Mouse (Mus musculus) retina, postnatal 7 days (tissue): ENCODE measurements around the gene 2810021J22Rik.
"Not testable (repeated sequence)": the region's sequence is repeated elsewhere in the genome, so short reads cannot be mapped to it uniquely, and the experiment has no call there.

Experiments
- DNase-seq: peaks from one replicate; pipeline ENCODE4 v3.0.0-alpha.2; 2012; ENCODE audit warnings: low read depth, low spot score

Gene 2810021J22Rik

DNA sequence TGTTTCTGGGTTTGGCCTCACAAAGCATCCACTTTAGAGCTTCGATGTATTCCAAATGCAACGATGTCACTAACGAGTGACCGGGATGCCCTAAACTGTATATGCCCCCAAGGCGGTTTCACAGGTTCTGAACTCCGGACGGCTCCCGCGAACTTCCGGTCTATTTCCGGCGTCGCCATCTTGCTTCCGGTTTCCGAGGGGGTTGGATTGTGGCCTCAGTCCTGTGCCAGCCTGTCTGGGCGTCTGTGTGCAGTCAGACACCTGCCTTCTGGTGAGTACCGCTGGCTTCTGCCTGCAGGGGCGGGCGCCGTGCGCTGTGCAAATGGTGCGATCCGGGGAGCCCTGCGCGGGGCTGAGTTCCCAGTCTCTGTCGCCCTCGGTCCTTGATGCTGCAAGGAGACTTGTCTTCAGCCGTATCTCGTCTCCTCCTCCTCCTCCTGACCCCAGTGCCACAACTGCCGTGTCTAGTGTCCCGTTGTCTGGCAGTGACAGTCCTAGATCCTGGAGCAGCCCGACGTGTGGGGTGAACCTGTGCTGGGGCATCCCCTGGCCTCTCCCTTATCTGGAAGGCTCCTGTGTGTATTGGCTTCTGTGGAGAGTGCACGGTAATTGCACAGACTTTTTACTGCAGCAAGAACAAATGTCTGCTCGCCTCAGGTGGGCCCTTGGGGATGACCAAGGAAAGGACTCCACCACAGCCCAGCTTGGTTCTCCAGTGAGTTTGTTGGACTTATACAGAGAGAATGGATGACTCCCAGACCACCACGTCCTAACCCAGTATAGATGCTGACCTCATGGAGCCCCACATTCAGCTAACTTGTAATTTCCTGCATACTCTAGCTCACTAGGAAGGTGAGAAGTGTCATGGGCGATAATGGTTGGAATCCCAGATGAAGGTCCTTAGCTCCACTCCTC, at the start of gene 2810021J22Rik:
Gene 2810021J22Rik (plus strand): TSS at position 178 of the 915 bp plus-strand sequence.
- DNase-seq: peak; percentile 65

DNA sequence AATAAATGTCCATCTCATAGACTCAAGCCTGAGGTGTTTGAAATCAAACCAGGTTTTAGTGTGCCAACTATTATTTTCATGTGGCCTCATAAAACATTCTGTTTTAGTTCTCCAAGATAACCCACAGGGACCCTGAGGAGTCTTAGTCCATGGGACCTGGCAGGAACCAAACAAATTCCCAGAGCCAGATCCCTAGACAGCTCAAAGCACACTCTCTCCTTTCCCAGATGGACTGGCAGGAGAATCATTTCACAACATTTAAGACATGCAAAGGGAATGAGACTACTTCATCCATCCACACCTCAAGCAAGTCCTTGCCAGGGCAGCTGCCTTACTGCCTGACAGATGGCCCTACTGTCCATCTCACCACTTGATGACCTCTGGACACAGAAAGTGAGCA, 38.1 kb upstream of the 2810021J22Rik start, which contains the start of gene Olfr312:
Gene Olfr312 (plus strand): TSS at position 301 of the 400 bp plus-strand sequence.
- DNase-seq: not testable (repeated sequence)

GRCm38 (mm10) chr11:58829764-58830163, 37.3 kb upstream of the 2810021J22Rik start:
- no peak for DNase-seq

- DNase-seq: not testable (repeated sequence)
These were observed 34.5 kb upstream of the 2810021J22Rik start for GRCm38 (mm10) chr11:58832541-58832940.

- not testable (repeated sequence) for DNase-seq
These were observed 28.1 kb upstream of the 2810021J22Rik start, which contains the start of gene Olfr311 for GRCm38 (mm10) chr11:58838951-58839350. Olfr311 (plus strand) TSS chr11:58839251.

DNA sequence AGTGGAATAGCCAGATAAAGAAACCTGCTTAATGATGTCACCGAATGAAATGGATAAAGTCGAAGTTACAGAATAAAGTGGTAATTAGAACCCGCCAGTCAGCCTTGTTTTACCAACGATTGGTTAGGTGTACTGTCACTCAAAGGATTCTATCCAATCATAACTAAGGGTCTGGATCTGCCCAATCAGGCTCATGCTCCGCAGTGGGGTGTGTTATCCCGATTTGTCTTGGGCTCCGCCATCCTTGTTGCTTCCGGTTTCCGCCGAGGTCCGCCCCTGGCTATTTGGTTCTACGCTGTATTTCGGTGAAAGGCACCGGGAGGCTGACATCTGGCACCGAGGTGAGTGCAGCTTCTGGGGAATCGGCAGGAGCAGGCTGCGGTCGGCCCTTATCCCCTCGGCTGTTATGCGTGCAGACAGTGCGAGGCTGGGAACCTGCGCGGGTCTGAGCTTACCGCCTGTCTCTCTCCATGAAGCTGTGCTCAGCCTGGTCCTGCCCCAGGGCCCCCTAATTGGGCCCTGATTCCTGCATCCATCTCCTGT, 20.0 kb upstream of the 2810021J22Rik start, which contains the start of gene Gm12258:
Gene Gm12258 (plus strand): TSS at position 240 of the 543 bp plus-strand sequence.
- DNase-seq: peak; percentile 100

DNA sequence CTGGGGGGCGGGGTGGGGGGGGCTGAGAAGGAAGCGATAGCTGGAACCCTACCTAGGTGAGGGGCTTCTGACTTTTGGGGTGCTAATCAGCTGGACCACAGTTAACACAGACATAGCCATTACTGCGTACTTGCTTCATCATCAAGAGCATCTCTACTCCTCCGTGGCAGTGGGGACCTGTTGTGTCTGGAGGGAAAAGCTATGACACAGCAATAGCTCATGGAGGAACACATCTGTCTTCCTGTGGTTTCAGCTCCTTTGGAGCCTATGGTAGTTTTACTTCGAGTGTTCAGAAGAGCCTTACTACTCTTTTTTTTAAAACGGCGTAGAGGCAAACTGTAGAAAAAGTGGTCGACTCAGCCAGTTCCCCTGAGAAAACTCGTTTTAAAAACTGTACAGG, 19.4 kb upstream of the 2810021J22Rik start:
- no peak for DNase-seq

DNA sequence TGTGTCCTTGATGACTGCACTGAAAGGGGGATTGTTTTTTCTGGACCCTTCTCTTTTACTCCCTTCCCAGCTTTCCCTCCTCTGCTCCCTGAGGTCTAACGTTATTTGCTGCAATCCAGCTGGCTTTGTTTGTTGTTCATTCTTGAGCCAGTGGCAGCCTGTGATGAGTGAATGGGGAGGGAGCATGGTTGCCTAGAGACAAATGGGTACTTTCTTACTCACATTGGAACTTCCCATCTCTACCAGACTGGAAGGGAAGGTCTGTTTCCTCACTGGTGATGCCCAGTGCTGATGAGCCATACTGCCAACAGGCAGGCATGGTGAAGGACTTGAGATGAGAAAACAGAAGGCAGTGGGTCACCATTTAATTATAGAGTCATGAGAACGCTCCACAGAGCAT, 17.3 kb upstream of the 2810021J22Rik start:
- DNase-seq: no peak

DNA sequence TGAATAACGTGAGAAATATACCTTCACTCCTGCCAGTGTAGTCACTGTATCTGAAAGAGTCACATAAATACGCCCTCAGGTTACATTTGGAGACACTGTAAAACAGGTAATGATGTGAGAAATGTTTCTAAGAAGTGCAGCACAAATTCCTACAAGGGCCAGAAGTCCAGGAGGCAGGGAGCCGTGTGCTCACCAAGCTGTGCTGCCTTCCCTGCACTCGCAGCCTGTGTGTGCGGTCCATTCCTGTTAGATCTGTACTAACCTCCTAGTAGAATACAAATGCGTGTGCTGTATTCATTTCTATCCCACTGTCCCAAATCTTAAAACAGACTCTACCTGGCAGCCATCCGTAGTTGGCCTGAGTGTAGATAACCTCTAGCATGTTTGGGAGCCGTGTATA, 6.3 kb upstream of the 2810021J22Rik start:
- no peak for DNase-seq

- DNase-seq: no peak
These were observed 926 bp downstream of the 2810021J22Rik start for GRCm38 (mm10) chr11:58867954-58868330.

GRCm38 (mm10) chr11:58870961-58871360, 3.9 kb downstream of the 2810021J22Rik start:
- DNase-seq: no peak

GRCm38 (mm10) chr11:58883756-58884155, 16.7 kb downstream of the 2810021J22Rik start:
- no peak for DNase-seq

- no peak for DNase-seq
These were observed 23.5 kb downstream of the 2810021J22Rik start for GRCm38 (mm10) chr11:58890511-58890910.

GRCm38 (mm10) chr11:58894456-58894855, 27.4 kb downstream of the 2810021J22Rik start:
- no peak for DNase-seq

DNA sequence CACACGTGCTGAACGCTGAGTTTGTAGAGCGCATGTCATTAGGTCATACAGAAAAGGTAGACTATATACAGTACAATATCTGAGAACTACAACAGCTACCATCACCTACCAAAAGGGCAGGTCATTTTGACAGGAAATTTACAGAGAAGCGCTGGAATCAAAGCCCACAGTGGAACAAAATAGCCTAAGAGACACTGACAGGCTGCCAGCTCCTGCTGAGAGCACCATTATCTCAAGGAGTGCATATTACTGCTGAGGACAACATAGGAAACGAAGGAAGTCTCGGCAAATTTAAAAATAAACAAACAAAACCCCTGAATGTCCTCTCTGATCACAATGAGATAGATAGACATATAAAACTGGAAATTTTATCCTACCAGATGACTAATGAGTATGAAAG, 30.5 kb downstream of the 2810021J22Rik start:
- DNase-seq: no peak

DNA sequence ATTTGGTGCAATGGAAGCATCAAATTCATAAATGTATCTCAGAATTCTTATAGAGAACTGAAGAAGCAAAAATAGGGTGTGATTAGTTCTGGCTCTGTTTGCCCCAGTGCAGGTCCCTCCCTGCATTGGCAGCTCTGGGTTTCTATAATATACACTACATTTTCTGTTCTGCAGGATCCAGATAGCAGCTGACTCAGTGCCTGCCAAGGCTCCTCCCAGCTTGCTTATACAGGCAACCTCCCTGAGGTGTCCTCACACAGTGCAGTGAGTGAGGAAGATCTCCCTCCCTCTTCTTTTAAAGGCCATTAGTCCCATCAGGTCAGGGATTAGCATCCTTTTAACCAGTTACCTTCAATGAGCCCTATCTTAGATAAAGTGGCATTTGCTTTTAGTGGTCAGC, 34.1 kb downstream of the 2810021J22Rik start:
- DNase-seq: no peak

DNA sequence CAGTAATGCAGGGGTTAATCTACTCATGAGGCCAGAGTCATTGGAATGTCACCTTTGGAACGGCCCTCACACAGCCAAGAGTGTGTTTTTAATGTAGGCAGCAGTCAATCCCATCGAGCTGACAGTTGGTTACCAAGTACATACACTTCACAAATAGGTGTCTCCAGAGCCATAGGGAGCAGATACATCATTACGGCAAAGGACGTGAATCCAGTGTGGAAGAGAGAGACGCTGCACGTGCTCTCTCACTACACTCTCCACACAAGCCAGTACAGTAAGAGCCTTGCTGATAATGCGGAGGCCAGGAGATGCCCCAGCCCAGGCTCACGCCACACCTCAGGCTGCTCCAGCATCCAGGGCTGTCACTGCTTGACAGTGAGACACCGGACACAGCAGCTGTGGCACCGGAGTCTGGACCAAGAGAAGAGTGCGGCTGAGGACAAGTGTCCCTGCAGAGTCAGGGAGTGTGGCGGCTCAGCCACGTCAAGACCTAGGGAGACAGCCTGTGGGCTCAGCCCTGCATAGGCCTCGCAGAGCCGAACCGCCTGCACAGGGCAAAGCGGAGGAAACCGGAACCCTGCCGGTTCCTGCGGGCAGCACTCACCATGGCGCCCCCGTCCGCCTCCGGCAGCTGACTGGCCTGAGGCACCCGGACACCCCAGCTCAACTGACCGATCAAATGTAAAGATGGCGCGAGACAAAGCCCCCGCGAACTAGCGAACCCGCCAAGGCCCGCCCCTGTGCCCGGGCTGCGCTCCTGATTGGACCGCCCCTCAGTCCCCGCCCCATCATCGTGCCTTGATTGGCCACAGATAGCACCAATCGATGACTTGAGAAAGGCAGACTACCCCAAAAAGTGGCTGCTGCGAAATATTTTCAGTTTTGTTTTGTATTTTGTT, 36.7 kb downstream of the 2810021J22Rik start, which contains the start of gene Zfp39:
Gene Zfp39 (minus strand): TSS at position 715 of the 899 bp plus-strand sequence.
- DNase-seq: peak; percentile 88

DNA sequence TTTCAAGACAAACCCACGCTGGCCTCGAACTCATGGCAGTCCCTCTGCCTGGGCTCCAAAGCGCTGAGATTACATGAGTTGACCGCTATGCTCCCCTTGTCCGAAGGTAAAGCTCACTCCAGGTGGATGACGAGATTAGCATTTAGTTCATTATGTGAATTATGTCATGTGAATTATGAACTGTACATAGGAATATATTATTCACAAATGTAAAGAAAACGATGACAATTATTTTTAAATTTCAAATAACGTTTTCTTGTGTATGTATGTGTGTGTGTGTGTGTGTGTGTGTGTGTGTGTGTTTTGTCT, 37.3 kb downstream of the 2810021J22Rik start:
- DNase-seq: no peak

DNA sequence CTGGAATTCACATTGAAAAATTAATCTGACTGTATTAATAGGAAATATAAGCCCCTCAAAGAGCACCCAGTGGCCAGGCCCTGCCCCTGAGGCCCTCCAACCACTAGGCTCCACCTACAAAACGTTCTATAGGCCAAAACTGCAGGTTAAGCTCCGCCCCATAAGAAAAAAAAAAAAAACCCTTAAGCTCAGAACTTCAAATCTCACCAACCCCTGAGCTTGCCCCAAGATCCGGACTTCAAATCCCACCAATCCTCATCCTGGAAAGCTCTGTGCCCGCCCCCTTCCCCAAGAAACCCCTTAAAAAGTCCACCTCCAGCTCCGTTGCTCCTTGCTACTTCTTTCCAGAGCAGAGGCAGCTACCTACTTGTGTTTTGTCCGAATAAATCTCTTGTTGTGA, 37.8 kb downstream of the 2810021J22Rik start:
- DNase-seq: no peak

DNA sequence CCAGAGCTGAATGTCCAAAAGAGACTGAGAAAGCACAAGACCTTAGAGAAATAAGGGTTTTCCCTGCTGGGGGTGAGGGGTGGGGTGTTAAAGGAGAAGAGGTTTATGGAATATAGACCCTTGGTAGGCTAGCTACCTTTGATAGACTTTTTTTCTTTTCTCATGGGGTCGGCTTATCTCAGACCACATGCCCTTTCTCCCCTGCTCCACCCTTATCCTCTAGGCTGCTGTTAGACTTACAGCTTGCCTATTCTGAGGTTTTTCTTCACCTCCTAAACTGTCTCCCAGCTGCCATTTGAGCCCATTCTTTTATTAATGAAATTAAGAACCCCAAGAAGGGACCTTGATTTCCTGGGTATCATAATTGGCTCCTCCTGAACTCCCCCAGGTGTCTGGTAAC, 46.8 kb downstream of the 2810021J22Rik start:
- no peak for DNase-seq

DNA sequence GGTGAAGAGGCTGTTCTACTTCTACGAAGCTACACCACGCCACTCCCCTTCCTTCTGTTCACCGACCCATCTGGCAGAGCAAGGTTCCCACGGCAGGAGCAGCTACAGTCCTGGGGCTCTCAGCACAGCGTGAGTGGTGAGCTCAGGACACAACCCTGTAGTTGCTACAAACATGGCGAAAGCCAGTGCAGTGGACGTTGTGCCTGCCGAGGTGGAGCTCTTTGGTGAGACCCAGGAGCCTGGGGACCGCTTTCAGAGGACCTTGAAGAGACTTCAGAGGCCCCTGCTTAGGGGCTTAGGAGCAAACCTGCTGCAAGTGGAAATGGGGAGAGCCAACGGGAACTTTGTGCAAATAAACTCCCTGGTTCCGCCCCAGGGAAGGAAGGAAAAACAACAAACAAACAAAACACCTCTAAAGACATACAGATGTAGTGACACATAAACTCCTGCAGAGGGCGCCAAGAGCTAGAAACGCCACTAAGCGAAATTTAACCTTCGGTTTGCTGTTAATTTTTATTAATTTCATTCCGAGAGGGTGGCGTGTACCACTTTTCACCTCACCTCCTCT, 47.5 kb downstream of the 2810021J22Rik start:
- no peak for DNase-seq
